Mouse (Mus musculus) liver, embryonic 11.5 days (tissue): ENCODE results near the gene Sfrp4. TPM values are rescaled to one million over a fixed set of nuclear protein-coding genes. Genes with fewer than 3 reads are reported as not detected.

Experiments
- ATAC-seq: fragments of 200-750 bp; cut with Nextera tagmentation; replicated peaks from 2 replicates; pipeline ENCODE4 v1.8.0; 2017; ENCODE audit warnings: moderate number of reproducible peaks, mild to moderate bottlenecking, moderate TSS enrichment, moderate library complexity; ENCODE audit not compliant: low FRiP score
- DNase-seq: peaks from one replicate; pipeline ENCODE4 v3.0.0-alpha.2; 2017; ENCODE audit warnings: low spot score
- H3K27ac ChIP-seq: fragments of 300-500 bp; sonication (generic); 2 replicates; pipeline ENCODE4 v1.5.1; 2014; ENCODE audit warnings: mild to moderate bottlenecking, low read depth, low read length, control low read depth
- H3K27me3 ChIP-seq: fragments of 300-500 bp; sonication (generic); replicated peaks from 2 replicates; pipeline ENCODE4 v1.6.1; 2014; ENCODE audit warnings: low read length, mixed read lengths; ENCODE audit not compliant: control insufficient read depth, insufficient read depth
- H3K36me3 ChIP-seq: fragments of 300-500 bp; sonication (generic); 2 replicates; pipeline ENCODE4 v1.6.1; 2014; ENCODE audit warnings: mild to moderate bottlenecking, low read length, moderate library complexity, mixed read lengths; ENCODE audit not compliant: control insufficient read depth, insufficient read depth
- H3K4me1 ChIP-seq: fragments of 300-500 bp; sonication (generic); replicated peaks from 2 replicates; pipeline ENCODE4 v1.6.1; 2014; ENCODE audit warnings: low read length, mixed read lengths; ENCODE audit not compliant: control insufficient read depth, insufficient read depth
- H3K4me2 ChIP-seq: fragments of 300-500 bp; sonication (generic); 2 replicates; pipeline ENCODE4 v1.6.1; 2014; ENCODE audit warnings: mild to moderate bottlenecking, control low read depth, moderate library complexity
- H3K4me3 ChIP-seq: fragments of 300-500 bp; sonication (generic); 2 replicates; pipeline ENCODE4 v1.5.1; 2014; ENCODE audit warnings: low read depth, low read length, control low read depth
- H3K9ac ChIP-seq: fragments of 300-500 bp; sonication (generic); 2 replicates; pipeline ENCODE4 v1.6.1; 2014; ENCODE audit warnings: low read depth, low read length, control low read depth
- H3K9me3 ChIP-seq: fragments of 300-500 bp; sonication (generic); 2 replicates; pipeline ENCODE4 v1.6.1; 2016; ENCODE audit warnings: low read length, inconsistent platforms, mixed read lengths; ENCODE audit not compliant: control insufficient read depth
- WGBS: fragments of 180-500 bp; shearing (Covaris S2); extraction: QIAGEN DNeasy Blood & Tissue Kit; methylation state at CpG from one replicate; pipeline ENCODE4 v1.1.7; 2014; 5-methylcytosine and 5-hydroxymethylcytosine counted together
- polyA plus RNA-seq: library from polyadenylated mRNA; unstranded; fragments of >200 nt; fragmentation: Nextera tagmentation; extraction: Ambion mirVana; gene quantifications from 2 replicates; pipeline ENCODE4 v1.2.1, GENCODE M21; 2014

Gene Sfrp4
- polyA plus RNA-seq, 1 experiment from 2014 or later, result 1.2 TPM

- no peak overlapping the region for H3K4me2 ChIP-seq
- no peaks in the 10 kb centered on the region for H3K27me3 ChIP-seq
- no peak overlapping the region for H3K4me3 ChIP-seq
- no peak overlapping the region for H3K9ac ChIP-seq
- no peaks in the 10 kb centered on the region for H3K4me1 ChIP-seq
- no peaks in the 10 kb centered on the region for H3K9me3 ChIP-seq
- no peak overlapping the region for H3K27ac ChIP-seq
- DNase-seq (no peak), ATAC-seq (peak; percentile 36)
- no peaks in the 10 kb centered on the region for H3K36me3 ChIP-seq
These were observed 14.8 kb upstream of the Sfrp4 start for GRCm38 (mm10) chr13:19608120-19608519.

- Histone ChIP-seq H3K4me2 (no peak overlapping the region), H3K4me3 (no peak overlapping the region), H3K4me1 (no peaks in the 10 kb centered on the region), H3K36me3 (no peaks in the 10 kb centered on the region), H3K9ac (no peak overlapping the region), H3K9me3 (no peaks in the 10 kb centered on the region), H3K27ac (no peak overlapping the region), H3K27me3 (no peaks in the 10 kb centered on the region)
- ATAC-seq (no peak), DNase-seq (no peak)
- 74% methylated on average over 1 of the region's 1 CpGs for WGBS
These were observed 10.6 kb upstream of the Sfrp4 start for GRCm38 (mm10) chr13:19612348-19612747.

- no peaks in the 10 kb centered on the region for H3K27me3 ChIP-seq
- WGBS, result 80% methylated on average over 3 of the region's 3 CpGs
- DNase-seq, result no peak
- H3K4me3 ChIP-seq, result no peak overlapping the region
- H3K4me1 ChIP-seq, result no peaks in the 10 kb centered on the region
- no peaks in the 10 kb centered on the region for H3K36me3 ChIP-seq
- ATAC-seq, result no peak
- no peak overlapping the region for H3K9ac ChIP-seq
- no peak overlapping the region for H3K4me2 ChIP-seq
- no peaks in the 10 kb centered on the region for H3K9me3 ChIP-seq
- H3K27ac ChIP-seq, result no peak overlapping the region
These were observed 9.9 kb upstream of the Sfrp4 start for GRCm38 (mm10) chr13:19612963-19613362.

DNA sequence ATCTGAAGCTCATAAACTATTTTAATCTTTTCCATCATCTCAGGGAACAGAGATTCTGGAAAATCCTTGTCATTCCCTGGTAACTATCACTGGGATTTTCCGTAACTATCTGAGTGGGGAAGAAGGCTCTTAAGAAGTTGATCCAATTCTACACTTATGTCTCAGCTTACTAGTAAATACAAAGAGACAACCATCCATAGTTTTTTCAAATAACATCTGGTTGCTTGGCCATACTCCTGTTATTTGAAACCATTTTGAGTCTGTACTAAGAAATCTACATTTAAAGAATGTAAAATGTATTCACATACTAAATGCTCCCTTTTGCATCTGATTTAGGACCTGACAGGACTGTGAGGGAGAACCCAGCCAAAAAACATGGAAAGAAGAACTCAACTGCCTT lies 9.5 kb upstream of the Sfrp4 start:
- no peak for ATAC-seq
- Histone ChIP-seq H3K4me2 (no peak overlapping the region), H3K27ac (no peak overlapping the region), H3K9ac (no peak overlapping the region), H3K9me3 (no peaks in the 10 kb centered on the region), H3K4me1 (no peaks in the 10 kb centered on the region), H3K4me3 (no peak overlapping the region), H3K27me3 (no peaks in the 10 kb centered on the region), H3K36me3 (no peaks in the 10 kb centered on the region)
- WGBS, result 91% methylated on average over 1 of the region's 1 CpGs
- no peak for DNase-seq

DNA sequence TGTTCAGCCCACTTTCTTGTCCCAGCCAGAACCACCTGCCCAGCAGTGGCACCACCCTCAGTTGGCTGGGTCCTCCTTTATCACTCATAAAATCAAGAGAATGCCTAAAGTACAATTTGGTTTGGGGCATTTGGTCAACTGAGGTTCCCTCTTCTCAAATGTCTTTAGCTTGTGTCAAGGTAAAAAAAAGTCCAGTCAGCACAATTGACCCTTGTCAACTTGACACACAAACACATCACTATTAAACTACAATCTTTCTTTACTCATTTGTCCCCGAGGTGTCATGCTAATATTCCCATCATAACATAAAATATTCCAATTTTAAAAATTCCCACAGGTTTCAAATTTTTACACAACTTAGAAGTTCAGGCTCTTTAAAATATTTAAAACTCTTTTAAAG lies 8.6 kb upstream of the Sfrp4 start:
- no peak overlapping the region for H3K27ac ChIP-seq
- DNase-seq (no peak), ATAC-seq (no peak)
- no peak overlapping the region for H3K4me2 ChIP-seq
- no peak overlapping the region for H3K9ac ChIP-seq
- H3K4me3 ChIP-seq, result no peak overlapping the region
- no peaks in the 10 kb centered on the region for H3K36me3 ChIP-seq
- WGBS, result 72% methylated on average over 1 of the region's 1 CpGs
- no peaks in the 10 kb centered on the region for H3K9me3 ChIP-seq
- H3K4me1 ChIP-seq, result no peaks in the 10 kb centered on the region
- no peaks in the 10 kb centered on the region for H3K27me3 ChIP-seq

DNA sequence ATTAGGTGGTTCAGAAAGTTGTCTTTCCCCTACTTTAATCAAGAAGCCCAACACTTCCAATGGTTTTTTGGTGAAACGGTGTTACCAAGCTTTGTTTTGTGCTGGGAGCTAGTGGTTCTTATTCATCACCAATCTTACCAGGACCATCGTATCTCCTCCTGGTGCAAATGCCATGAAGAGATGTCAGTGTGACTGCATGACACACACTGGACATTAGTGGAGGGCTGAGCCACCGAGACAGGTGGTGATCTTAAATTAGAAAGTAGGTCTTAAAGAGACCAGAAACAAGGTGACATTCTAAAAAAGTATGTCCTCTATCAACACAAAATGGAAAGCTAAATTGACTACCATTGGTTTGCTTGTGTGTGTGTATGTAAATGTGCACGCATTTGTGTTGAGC lies 4.8 kb upstream of the Sfrp4 start:
- no peak overlapping the region for H3K27ac ChIP-seq
- peaks cover 5% of the 10 kb centered on the region for H3K27me3 ChIP-seq
- DNase-seq, result no peak
- H3K9me3 ChIP-seq, result no peaks in the 10 kb centered on the region
- 85% methylated on average over 4 of the region's 4 CpGs for WGBS
- peak overlapping the region; percentile 70; the same call in 1 of the 2 replicates for H3K4me3 ChIP-seq
- H3K9ac ChIP-seq, result no peak overlapping the region
- no peaks in the 10 kb centered on the region; the same call in 1 of the 2 replicates for H3K4me1 ChIP-seq
- peak overlapping the region; percentile 95 for H3K4me2 ChIP-seq
- no peaks in the 10 kb centered on the region for H3K36me3 ChIP-seq
- ATAC-seq, result no peak

DNA sequence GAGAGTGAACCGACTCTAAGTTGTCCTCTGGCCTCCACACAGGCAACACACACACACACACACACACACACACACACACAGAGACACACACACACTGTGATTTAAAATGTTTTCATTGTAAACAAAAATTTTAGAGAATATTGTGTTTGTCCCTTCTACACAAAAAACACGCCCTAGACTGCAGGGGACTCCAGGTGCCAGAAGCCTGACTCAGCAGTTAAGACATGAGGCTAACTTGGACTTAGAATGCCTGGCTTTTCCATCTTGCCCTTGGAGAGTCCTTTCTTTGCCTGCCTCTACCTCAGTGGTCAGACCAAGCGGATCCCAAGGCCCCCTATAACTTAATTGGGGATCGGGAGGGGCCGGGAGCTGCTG lies 4.1 kb upstream of the Sfrp4 start:
- peak; percentile 53 for ATAC-seq
- H3K27ac ChIP-seq, result no peak overlapping the region
- no peak for DNase-seq
- H3K36me3 ChIP-seq, result no peaks in the 10 kb centered on the region
- peak overlapping the region; percentile 70 for H3K4me3 ChIP-seq
- peaks cover 13% of the 10 kb centered on the region for H3K27me3 ChIP-seq
- peak overlapping the region; percentile 95 for H3K4me2 ChIP-seq
- 17% methylated on average over 5 of the region's 5 CpGs for WGBS
- H3K9ac ChIP-seq, result peak overlapping the region; percentile 90
- no peaks in the 10 kb centered on the region for H3K9me3 ChIP-seq
- H3K4me1 ChIP-seq, result no peaks in the 10 kb centered on the region; the same call in 1 of the 2 replicates

DNA sequence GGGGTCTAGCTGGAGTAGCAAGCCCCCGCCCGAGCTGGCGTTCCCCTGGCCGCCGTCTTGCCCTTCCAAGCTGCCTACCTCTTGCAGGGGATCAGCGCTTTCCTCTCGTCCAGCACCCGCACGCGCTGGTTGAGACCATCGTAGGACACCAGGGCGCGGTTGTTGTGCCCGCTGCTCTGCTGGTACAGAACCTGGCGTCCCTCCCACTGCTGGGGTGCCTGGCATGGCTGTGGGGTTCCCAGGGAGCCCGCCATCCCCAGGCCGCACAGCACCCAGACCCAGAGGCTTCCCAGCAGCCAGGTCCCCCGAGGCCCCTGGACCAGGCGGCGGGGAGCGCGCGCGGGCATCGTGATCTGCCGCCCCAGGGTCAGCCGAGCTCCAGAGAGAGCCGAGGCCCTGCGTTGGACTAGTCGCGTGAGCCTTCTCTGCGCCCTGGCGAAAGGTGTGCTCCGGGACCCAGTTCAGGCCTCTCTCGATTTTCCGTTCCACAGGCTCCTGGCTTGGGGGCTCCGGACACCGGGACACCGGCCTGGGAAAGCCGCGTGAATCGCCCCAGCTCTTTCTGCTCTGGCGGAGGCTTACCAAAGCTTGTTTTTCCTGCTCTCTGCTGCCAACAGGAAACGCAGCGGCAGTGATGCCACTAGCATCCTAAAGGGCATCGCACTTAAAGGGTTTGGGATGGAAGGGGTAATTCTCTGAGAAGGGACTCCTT lies 3.5 kb upstream of the Sfrp4 start, which contains the start of gene Epdr1:
Gene Epdr1, minus strand, starts transcription at position 712 of the 712 bp plus-strand sequence.
- no peak within 1 kb of the TSS for H3K27ac ChIP-seq
- peaks cover 14% of the 10 kb centered on the region for H3K27me3 ChIP-seq
- DNase-seq, result peak; percentile 73
- ATAC-seq, result peak; percentile 73
- no peaks in the 10 kb centered on the region for H3K36me3 ChIP-seq
- no peaks in the 10 kb centered on the region; the same call in 1 of the 2 replicates for H3K4me1 ChIP-seq
- peak within 1 kb of the TSS; percentile 70 for H3K4me3 ChIP-seq
- WGBS, result under 1% methylated on average over 46 of the region's 46 CpGs
- H3K4me2 ChIP-seq, result peak within 1 kb of the TSS; percentile 95
- H3K9me3 ChIP-seq, result no peaks in the 10 kb centered on the region
- H3K9ac ChIP-seq, result peak within 1 kb of the TSS; percentile 90
